Mouse (Mus musculus) olfactory bulb, adult 2 months (tissue): Measurements from ENCODE around the gene Adcyap1r1.

ENCODE experiments used
- CTCF ChIP-seq: fragments of 200-500 bp; IDR thresholded peaks from 2 replicates; pipeline ENCODE4 v1.5.1; 2012; ENCODE audit warnings: low read depth, mild to moderate bottlenecking, low read length, moderate library complexity; ENCODE audit not compliant: insufficient read depth
- POLR2A ChIP-seq: fragments of 200-500 bp; IDR thresholded peaks from 2 replicates; pipeline ENCODE4 v1.6.1; 2012; ENCODE audit warnings: mild to moderate bottlenecking, low read depth, low read length, moderate library complexity; ENCODE audit not compliant: insufficient read depth

GRCm38 (mm10) chr6:55438837-55439236 lies 12.9 kb upstream of the Adcyap1r1 start:
- TF ChIP-seq CTCF, result no peak
- TF ChIP-seq POLR2A, result no peak
